Mouse (Mus musculus): ENCODE measurements around the gene Gif.

- TF ChIP-seq POLR2A (IDR thresholded peaks at IDR 0.05; ENCODE audit: borderline replicate concordance, control insufficient read depth, low read depth, low read length) (peak; percentile 57; the same call in 1 of the 2 replicates), CTCF (IDR thresholded peaks at IDR 0.05; ENCODE audit: control insufficient read depth, insufficient read depth, low read length) (no peak)
These were observed 23.0 kb downstream of the Gif start, which contains the start of gene Mrpl16 for GRCm38 (mm10) chr19:11770205-11770892.

All from bone marrow, adult 2 months (tissue).